Mouse (Mus musculus) hindbrain, embryonic 11.5 days (tissue): ENCODE measurements around the gene Reep3. TPM values are rescaled to one million over a fixed set of nuclear protein-coding genes. Genes with fewer than 3 reads are reported as not detected.
"Not testable (repeated sequence)": the region's sequence is repeated elsewhere in the genome, so short reads cannot be mapped to it uniquely, and the experiment has no call there.

Source experiments
- ATAC-seq: fragments of 200-750 bp; cut with Nextera tagmentation; 2 replicates; pipeline ENCODE4 v1.8.0; 2017; ENCODE audit warnings: mild to moderate bottlenecking, moderate TSS enrichment, moderate library complexity; ENCODE audit not compliant: low FRiP score
- DNase-seq: peaks from one replicate; pipeline ENCODE4 v3.0.0-alpha.2; 2015; ENCODE audit warnings: low spot score
- H3K27ac ChIP-seq: fragments of 300-500 bp; sonication (generic); 2 replicates; pipeline ENCODE4 v1.5.1; 2014; ENCODE audit warnings: mild to moderate bottlenecking, low read depth, low read length
- H3K27me3 ChIP-seq: fragments of 300-500 bp; sonication (generic); 2 replicates; pipeline ENCODE4 v1.6.1; 2014; ENCODE audit warnings: mild to moderate bottlenecking, low read length, moderate library complexity, mixed read lengths; ENCODE audit not compliant: control insufficient read depth, insufficient read depth
- H3K36me3 ChIP-seq: fragments of 300-500 bp; sonication (generic); 2 replicates; pipeline ENCODE4 v1.6.1; 2014; ENCODE audit warnings: mild to moderate bottlenecking, low read length, moderate library complexity, mixed read lengths; ENCODE audit not compliant: control insufficient read depth, insufficient read depth
- H3K4me1 ChIP-seq: fragments of 300-500 bp; sonication (generic); replicated peaks from 2 replicates; pipeline ENCODE4 v1.6.1; 2014; ENCODE audit warnings: low read length, mixed read lengths; ENCODE audit not compliant: control insufficient read depth, insufficient read depth
- H3K4me2 ChIP-seq: fragments of 300-500 bp; sonication (generic); replicated peaks from 2 replicates; pipeline ENCODE4 v1.6.1; 2014; ENCODE audit warnings: mild to moderate bottlenecking, low read depth, low read length
- H3K4me3 ChIP-seq: fragments of 300-500 bp; sonication (generic); 2 replicates; pipeline ENCODE4 v1.5.1; 2014; ENCODE audit warnings: low read depth, low read length
- H3K9ac ChIP-seq: fragments of 300-500 bp; sonication (generic); 2 replicates; pipeline ENCODE4 v1.6.1; 2014; ENCODE audit warnings: low read depth, low read length
- H3K9me3 ChIP-seq: fragments of 300-500 bp; sonication (generic); 2 replicates; pipeline ENCODE4 v1.6.1; 2016; ENCODE audit warnings: low read length; ENCODE audit not compliant: control insufficient read depth
- WGBS: fragments of 180-500 bp; shearing (Covaris S2); extraction: QIAGEN DNeasy Blood & Tissue Kit; methylation state at CpG from one replicate; pipeline ENCODE4 v1.1.7; 2014; 5-methylcytosine and 5-hydroxymethylcytosine counted together
- polyA plus RNA-seq: library from polyadenylated mRNA; unstranded; fragments of >200 nt; fragmentation: Nextera tagmentation; extraction: Ambion mirVana; gene quantifications from 2 replicates; pipeline ENCODE4 v1.2.1, GENCODE M21; 2014

The Reep3 gene
- polyA plus RNA-seq, 1 experiment from 2014 or later, result 53.8 TPM

- DNase-seq, H3K9ac ChIP-seq, H3K4me3 ChIP-seq, H3K9me3 ChIP-seq, H3K36me3 ChIP-seq, ATAC-seq, H3K27me3 ChIP-seq, H3K4me2 ChIP-seq, H3K27ac ChIP-seq: not testable (repeated sequence)
- H3K4me1 ChIP-seq, result peaks cover 13% of the 10 kb centered on the region
- WGBS, result 93% methylated on average over 13 of the region's 13 CpGs
Measured at GRCm38 (mm10) chr10:67000958-67001615, 95.7 kb downstream of the Reep3 start.

- Histone ChIP-seq H3K36me3 (no peaks in the 10 kb centered on the region), H3K4me1 (peaks cover 13% of the 10 kb centered on the region), H3K9ac (no peak overlapping the region), H3K4me2 (no peak overlapping the region), H3K9me3 (no peaks in the 10 kb centered on the region), H3K27me3 (no peaks in the 10 kb centered on the region), H3K27ac (no peak overlapping the region), H3K4me3 (no peak overlapping the region)
- DNase-seq, result no peak
- ATAC-seq, result no peak
- WGBS, result 97% methylated on average over 5 of the region's 5 CpGs
Measured at GRCm38 (mm10) chr10:67000136-67000535, 96.6 kb downstream of the Reep3 start.

- H3K4me1 ChIP-seq, result peaks cover 13% of the 10 kb centered on the region
- H3K27ac ChIP-seq, result no peak overlapping the region
- H3K9ac ChIP-seq, result no peak overlapping the region
- no peaks in the 10 kb centered on the region for H3K27me3 ChIP-seq
- no peak for ATAC-seq
- WGBS, result 98% methylated on average over 7 of the region's 7 CpGs
- no peaks in the 10 kb centered on the region for H3K9me3 ChIP-seq
- no peak overlapping the region for H3K4me2 ChIP-seq
- no peaks in the 10 kb centered on the region for H3K36me3 ChIP-seq
- no peak for DNase-seq
- no peak overlapping the region for H3K4me3 ChIP-seq
Measured at GRCm38 (mm10) chr10:66998770-66999169, 98.0 kb downstream of the Reep3 start.

- 65% methylated on average over 6 of the region's 6 CpGs for WGBS
- Histone ChIP-seq H3K27ac (no peak overlapping the region), H3K9ac (no peak overlapping the region), H3K4me3 (no peak overlapping the region), H3K36me3 (no peaks in the 10 kb centered on the region), H3K9me3 (no peaks in the 10 kb centered on the region), H3K4me2 (no peak overlapping the region), H3K4me1 (no peaks in the 10 kb centered on the region; the same call in 1 of the 2 replicates), H3K27me3 (no peaks in the 10 kb centered on the region)
- ATAC-seq (no peak), DNase-seq (no peak)
Measured at GRCm38 (mm10) chr10:66995181-66995580, 101.6 kb downstream of the Reep3 start.

DNA sequence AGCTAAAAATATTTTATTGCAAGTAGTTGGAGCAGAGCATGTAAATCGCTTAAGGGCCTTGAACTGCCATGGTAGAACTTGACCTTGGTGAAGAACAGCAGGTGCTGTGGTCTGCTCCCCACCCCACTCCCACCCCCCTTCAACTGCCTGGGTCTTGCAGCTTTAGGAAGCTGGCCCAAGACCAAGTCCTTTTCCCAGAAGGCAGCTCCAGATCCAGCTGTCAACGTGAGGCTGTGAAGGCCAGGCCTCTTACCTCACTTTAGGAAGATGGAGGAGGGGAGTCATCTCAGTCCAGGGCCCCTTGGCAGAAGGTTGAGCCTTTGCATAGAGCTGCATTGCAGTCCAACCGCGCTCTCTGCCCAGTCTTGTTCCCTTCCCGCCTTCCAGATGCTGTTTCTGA lies 102.3 kb downstream of the Reep3 start:
- Histone ChIP-seq H3K9ac (no peak overlapping the region), H3K27me3 (no peaks in the 10 kb centered on the region), H3K9me3 (no peaks in the 10 kb centered on the region), H3K4me2 (no peak overlapping the region), H3K36me3 (no peaks in the 10 kb centered on the region), H3K4me3 (no peak overlapping the region), H3K27ac (no peak overlapping the region), H3K4me1 (no peaks in the 10 kb centered on the region; the same call in 1 of the 2 replicates)
- WGBS, result 81% methylated on average over 5 of the region's 5 CpGs
- DNase-seq (no peak), ATAC-seq (no peak)

- no peak for ATAC-seq
- DNase-seq, result no peak
- H3K27ac ChIP-seq, result no peak overlapping the region
- no peaks in the 10 kb centered on the region for H3K27me3 ChIP-seq
- no peak overlapping the region for H3K4me2 ChIP-seq
- H3K9me3 ChIP-seq, result no peaks in the 10 kb centered on the region
- H3K4me1 ChIP-seq, result no peaks in the 10 kb centered on the region; the same call in 1 of the 2 replicates
- no peak overlapping the region for H3K4me3 ChIP-seq
- no peak overlapping the region for H3K9ac ChIP-seq
- no peaks in the 10 kb centered on the region for H3K36me3 ChIP-seq
- 80% methylated on average over 5 of the region's 5 CpGs for WGBS
Measured at GRCm38 (mm10) chr10:66992591-66992990, 104.2 kb downstream of the Reep3 start.

DNA sequence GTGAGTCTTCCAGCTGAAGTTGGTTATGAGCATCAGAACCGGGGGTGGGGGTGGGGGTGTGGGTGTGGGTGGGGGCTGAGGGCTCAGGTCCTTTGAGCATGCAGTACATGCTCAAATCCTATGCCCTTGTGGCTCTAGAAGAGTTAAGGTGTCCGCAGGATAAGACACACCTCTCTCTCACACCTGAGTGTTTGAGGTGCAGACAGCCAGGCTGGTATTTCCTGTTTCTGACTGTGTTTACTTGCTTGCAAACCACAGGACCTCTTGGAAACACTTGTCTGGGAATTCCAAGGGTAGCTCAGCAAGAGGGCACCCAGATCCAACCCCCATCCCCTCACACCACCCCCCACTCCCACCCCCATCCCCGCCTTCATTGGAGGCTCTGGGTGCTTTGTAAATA lies 106.2 kb downstream of the Reep3 start:
- WGBS, result 93% methylated on average over 3 of the region's 3 CpGs
- H3K4me1 ChIP-seq, result no peaks in the 10 kb centered on the region; the same call in 1 of the 2 replicates
- no peak overlapping the region for H3K27ac ChIP-seq
- no peaks in the 10 kb centered on the region for H3K9me3 ChIP-seq
- H3K27me3 ChIP-seq, result no peaks in the 10 kb centered on the region
- no peak overlapping the region for H3K4me2 ChIP-seq
- H3K9ac ChIP-seq, result no peak overlapping the region
- no peaks in the 10 kb centered on the region for H3K36me3 ChIP-seq
- no peak for DNase-seq
- ATAC-seq, result no peak
- H3K4me3 ChIP-seq, result no peak overlapping the region

GRCm38 (mm10) chr10:66983043-66983442 lies 113.7 kb downstream of the Reep3 start:
- Histone ChIP-seq H3K4me3 (no peak overlapping the region), H3K36me3 (no peaks in the 10 kb centered on the region), H3K4me1 (no peaks in the 10 kb centered on the region), H3K27ac (no peak overlapping the region), H3K4me2 (no peak overlapping the region), H3K27me3 (no peaks in the 10 kb centered on the region), H3K9ac (no peak overlapping the region), H3K9me3 (no peaks in the 10 kb centered on the region)
- 90% methylated on average over 5 of the region's 5 CpGs for WGBS
- DNase-seq (no peak), ATAC-seq (no peak)

- ATAC-seq, result no peak
- no peak overlapping the region for H3K27ac ChIP-seq
- no peak overlapping the region for H3K9ac ChIP-seq
- no peaks in the 10 kb centered on the region for H3K27me3 ChIP-seq
- no peak overlapping the region for H3K4me3 ChIP-seq
- 85% methylated on average over 2 of the region's 2 CpGs for WGBS
- no peaks in the 10 kb centered on the region for H3K9me3 ChIP-seq
- H3K4me2 ChIP-seq, result no peak overlapping the region
- DNase-seq, result no peak
- no peaks in the 10 kb centered on the region for H3K4me1 ChIP-seq
- H3K36me3 ChIP-seq, result no peaks in the 10 kb centered on the region
Measured at GRCm38 (mm10) chr10:66978215-66978614, 118.5 kb downstream of the Reep3 start.
